10 mouse cellular contexts compared by ENCODE assay signal in genomic region chr11:88381145-88381909, GRCm38 (mm10).
DNase-seq lines count a peak whose midpoint lies in the region; ATAC-seq and TF ChIP-seq lines count a peak whose summit lies in the region.
"Had no signal": no experiment of that assay in that cellular context is flagged by ENCODE, and none has a peak within 500 bp of the region (broad histone marks: within the 10 kb centered on the region; RNA-seq: fewer than 3 reads in every experiment).

No protein-coding gene starts in this region.

- H3K27ac ChIP-seq in forebrain, embryonic 12.5 days = peak overlapping the region; percentile 46; the same call in 1 of the 2 replicates
- no peak overlapping the region for H3K27ac ChIP-seq in forebrain, embryonic 15.5 days (replicated peaks)
- H3K27ac ChIP-seq in stomach, embryonic 14.5 days (ENCODE audit: low read length) = no peak overlapping the region
- H3K27ac ChIP-seq in stomach, postnatal 0 days (replicated peaks) = no peak overlapping the region
- peak overlapping the region; percentile 53; the same call in 1 of the 2 replicates for H3K27ac ChIP-seq in midbrain, embryonic 15.5 days

- H3K9ac ChIP-seq in forebrain, embryonic 12.5 days = no peak overlapping the region
- H3K9ac ChIP-seq in forebrain, embryonic 15.5 days (replicated peaks) = no peak overlapping the region
- H3K9ac ChIP-seq in stomach, embryonic 14.5 days (replicated peaks; ENCODE audit: low read depth, low read length) = no peak overlapping the region
- no peak overlapping the region for H3K9ac ChIP-seq in stomach, postnatal 0 days (ENCODE audit: low read length)
- H3K9ac ChIP-seq in midbrain, embryonic 15.5 days = no peak overlapping the region

- peaks cover 47% of the 10 kb centered on the region for H3K4me1 ChIP-seq in forebrain, embryonic 12.5 days
- peaks cover 27% of the 10 kb centered on the region for H3K4me1 ChIP-seq in forebrain, embryonic 15.5 days
- 0 out of 2 replicates have a peak, but pooled peaks cover 3% of the 10 kb centered on the region for H3K4me1 ChIP-seq in stomach, embryonic 14.5 days (ENCODE audit: control insufficient read depth, insufficient read depth, low read length)
- no peaks in the 10 kb centered on the region for H3K4me1 ChIP-seq in stomach, postnatal 0 days (replicated peaks; ENCODE audit: control insufficient read depth, insufficient read depth)
- peaks cover 50% of the 10 kb centered on the region for H3K4me1 ChIP-seq in midbrain, embryonic 15.5 days

- WGBS in forebrain, embryonic 12.5 days = 81% methylated on average over 11 of the region's 14 CpGs
- 65% methylated on average over 12 of the region's 14 CpGs for WGBS in forebrain, embryonic 15.5 days
- 50% methylated on average over 11 of the region's 14 CpGs for WGBS in stomach, embryonic 14.5 days
- 61% methylated on average over 11 of the region's 14 CpGs for WGBS in stomach, postnatal 0 days
- 59% methylated on average over 13 of the region's 14 CpGs for WGBS in midbrain, embryonic 15.5 days

- H3K4me3 ChIP-seq in forebrain, embryonic 12.5 days (replicated peaks) = no peak overlapping the region
- no peak overlapping the region for H3K4me3 ChIP-seq in forebrain, embryonic 15.5 days
- H3K4me3 ChIP-seq in stomach, embryonic 14.5 days (ENCODE audit: low read depth, low read length) = no peak overlapping the region
- H3K4me3 ChIP-seq in stomach, postnatal 0 days (ENCODE audit: low read depth, low read length) = no peak overlapping the region
- H3K4me3 ChIP-seq in midbrain, embryonic 15.5 days = no peak overlapping the region

- H3K27me3 ChIP-seq in forebrain, embryonic 12.5 days = no peaks in the 10 kb centered on the region
- no peaks in the 10 kb centered on the region for H3K27me3 ChIP-seq in forebrain, embryonic 15.5 days
- no peaks in the 10 kb centered on the region for H3K27me3 ChIP-seq in stomach, embryonic 14.5 days (ENCODE audit: control insufficient read depth, insufficient read depth, low read length)
- H3K27me3 ChIP-seq in stomach, postnatal 0 days (ENCODE audit: control insufficient read depth, insufficient read depth, low read length) = no peaks in the 10 kb centered on the region
- H3K27me3 ChIP-seq in midbrain, embryonic 15.5 days (replicated peaks) = no peaks in the 10 kb centered on the region

- no peak overlapping the region for H3K4me2 ChIP-seq in forebrain, embryonic 12.5 days
- H3K4me2 ChIP-seq in forebrain, embryonic 15.5 days (replicated peaks) = no peak overlapping the region
- no peak overlapping the region for H3K4me2 ChIP-seq in stomach, embryonic 14.5 days (replicated peaks; ENCODE audit: low read depth, low read length)
- no peak overlapping the region for H3K4me2 ChIP-seq in stomach, postnatal 0 days (replicated peaks; ENCODE audit: low read depth)
- H3K4me2 ChIP-seq in midbrain, embryonic 15.5 days = no peak overlapping the region

- DNase-seq in stomach, postnatal 0 days (ENCODE audit: low spot score) = no peak
- peak; percentile 52 to 61 for DNase-seq in heart, postnatal 14 days
- no peak for DNase-seq in Muller cell, postnatal 12 days (ENCODE audit: inconsistent ontology term)
- no peak for DNase-seq in right cerebral cortex, postnatal 10 days (ENCODE audit: low spot score in 2 of 2)
- DNase-seq: kidney, postnatal 14 days; lung, adult 2 months had no signal

- ATAC-seq in forebrain, embryonic 12.5 days (ENCODE audit: low FRiP score) = no peak
- ATAC-seq in forebrain, embryonic 15.5 days (replicated peaks) = no peak
- ATAC-seq in stomach, embryonic 14.5 days (ENCODE audit: insufficient number of reproducible peaks, insufficient read depth, low FRiP score, low read depth) = peak; percentile 29; the same call in 1 of the 2 replicates
- ATAC-seq in stomach, postnatal 0 days (ENCODE audit: low FRiP score, low TSS enrichment) = no peak
- ATAC-seq in midbrain, embryonic 15.5 days (replicated peaks) = no peak

- no peak for TF ChIP-seq CTCF in stomach, postnatal 0 days (IDR thresholded peaks at IDR 0.05; ENCODE audit: low read depth)

- intact Hi-C loops in heart, postnatal 14 days (cut with DNase I) = no loop called here

- no peaks in the 10 kb centered on the region for H3K9me3 ChIP-seq in forebrain, embryonic 12.5 days
- H3K9me3 ChIP-seq in forebrain, embryonic 15.5 days = no peaks in the 10 kb centered on the region
- no peaks in the 10 kb centered on the region for H3K9me3 ChIP-seq in stomach, embryonic 14.5 days (ENCODE audit: control insufficient read depth, low read depth, low read length)
- H3K9me3 ChIP-seq in stomach, postnatal 0 days (ENCODE audit: control insufficient read depth, low read length) = no peaks in the 10 kb centered on the region
- H3K9me3 ChIP-seq in midbrain, embryonic 15.5 days = no peaks in the 10 kb centered on the region

- peaks cover 31% of the 10 kb centered on the region for H3K36me3 ChIP-seq in forebrain, embryonic 12.5 days (replicated peaks)
- no peaks in the 10 kb centered on the region for H3K36me3 ChIP-seq in forebrain, embryonic 15.5 days
- H3K36me3 ChIP-seq in stomach, embryonic 14.5 days (ENCODE audit: control insufficient read depth, insufficient read depth, low read length) = no peaks in the 10 kb centered on the region
- no peaks in the 10 kb centered on the region; the same call in 1 of the 2 replicates for H3K36me3 ChIP-seq in stomach, postnatal 0 days (ENCODE audit: control insufficient read depth, insufficient read depth, low read length)
- no peaks in the 10 kb centered on the region for H3K36me3 ChIP-seq in midbrain, embryonic 15.5 days (replicated peaks)

- TF ChIP-seq EP300 in stomach, postnatal 0 days (optimal IDR thresholded peaks at IDR 0.05) = no peak

Comparison
In these comparisons a context has a peak if more than half of its experiments do, and no peak if none do; other contexts are left out.
1. H3K27ac ChIP-seq: peak in forebrain, embryonic 12.5 days (single experiment) and midbrain, embryonic 15.5 days (single experiment); none in forebrain, embryonic 15.5 days (single experiment), stomach, embryonic 14.5 days (single experiment) and stomach, postnatal 0 days (single experiment).
2. DNase-seq: peak in heart, postnatal 14 days (2 of 2); none in stomach, postnatal 0 days (single experiment), Muller cell, postnatal 12 days (single experiment) and right cerebral cortex, postnatal 10 days (0 of 2).